Mouse (Mus musculus): ENCODE data around the gene Slc12a9.

Gene Slc12a9

GRCm38 (mm10) chr5:137333512-137334174 lies at the start of gene Slc12a9:
Gene Slc12a9, minus strand, starts transcription at chr5:137333597.
- ChIA-PET CTCF (interaction anchor here (0.5 to 3.0 kb wide), 37 partner anchors 11 to 827 kb away, joined by 3 to 30 read pairs (median 4); partner anchors contain the start of genes Pop7 (in 3 of the 4), Cops6 (in 1 of the 4), Ephb4 (in 1 of the 4) and Ift22 (in 1 of the 4)), POLR2A (interaction anchor here (0.6 to 7.2 kb wide), 48 partner anchors 8 to 445 kb away, joined by 3 to 60 read pairs (median 4); partner anchors contain the start of genes Ephb4 (in 3 of the 4), Srrt (in 3 of the 4), Pcolce (in 1 of the 4) and Plod3 (in 1 of the 4))

- ChIA-PET CTCF (interaction anchor here in 3 of 4 experiments (0.7 to 1.3 kb wide), 4 partner anchors 30 to 188 kb away, joined by 3 read pairs; partner anchors contain the start of gene Slc12a9 (in 1 of the 3)), POLR2A (interaction anchor here in 1 of 4 experiments (1.1 to 1.5 kb wide), 2 partner anchors 41 to 68 kb away, joined by 3 read pairs; no protein-coding TSS in a partner anchor)
Observed at GRCm38 (mm10) chr5:137381152-137381551, 47.8 kb upstream of the Slc12a9 start.

- POLR2A ChIA-PET: interaction anchor here in 3 of 4 experiments (0.7 to 1.6 kb wide), 5 partner anchors 11 to 401 kb away, joined by 3 to 8 read pairs (median 4); partner anchors contain the start of genes Ppp1r35 (in 1 of the 3) and Ufsp1 (in 1 of the 3)
- CTCF ChIA-PET: interaction anchor here in 3 of 4 experiments (0.6 to 2.9 kb wide), 5 partner anchors 10 to 90 kb away, joined by 3 to 10 read pairs (median 3); partner anchors contain the start of gene Ache (in 1 of the 3)
Observed at GRCm38 (mm10) chr5:137377603-137378002, 44.2 kb upstream of the Slc12a9 start.

DNA sequence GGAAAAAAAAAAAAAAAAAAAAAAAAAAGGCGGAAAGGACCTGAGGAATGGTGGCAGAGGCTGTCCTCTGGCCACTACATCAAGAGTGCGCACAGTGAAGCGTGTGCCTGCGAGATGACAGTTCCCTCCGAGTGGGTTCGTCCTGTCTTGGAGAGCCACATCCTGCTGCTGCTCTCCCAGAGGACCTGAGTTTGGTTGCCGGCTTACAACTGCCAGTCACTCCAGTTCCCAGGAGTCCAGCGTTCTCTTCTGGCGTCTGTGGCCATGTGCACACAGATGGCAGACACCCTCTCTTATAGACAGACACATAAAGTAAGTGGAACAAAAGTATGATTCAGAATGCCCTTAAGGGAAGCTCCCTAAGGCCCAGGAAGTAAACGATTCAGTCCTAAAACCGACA lies 43.8 kb upstream of the Slc12a9 start:
- CTCF ChIA-PET: interaction anchor here (0.6 to 2.9 kb wide), 16 partner anchors 11 to 279 kb away, joined by 3 to 25 read pairs (median 5); partner anchors contain the start of gene Slc12a9 (in 2 of the 4)
- POLR2A ChIA-PET: interaction anchor here (0.6 to 2.1 kb wide), 12 partner anchors 23 to 218 kb away, joined by 3 to 14 read pairs (median 4); partner anchors contain the start of genes Slc12a9 (in 3 of the 4) and Ufsp1 (in 1 of the 4)

DNA sequence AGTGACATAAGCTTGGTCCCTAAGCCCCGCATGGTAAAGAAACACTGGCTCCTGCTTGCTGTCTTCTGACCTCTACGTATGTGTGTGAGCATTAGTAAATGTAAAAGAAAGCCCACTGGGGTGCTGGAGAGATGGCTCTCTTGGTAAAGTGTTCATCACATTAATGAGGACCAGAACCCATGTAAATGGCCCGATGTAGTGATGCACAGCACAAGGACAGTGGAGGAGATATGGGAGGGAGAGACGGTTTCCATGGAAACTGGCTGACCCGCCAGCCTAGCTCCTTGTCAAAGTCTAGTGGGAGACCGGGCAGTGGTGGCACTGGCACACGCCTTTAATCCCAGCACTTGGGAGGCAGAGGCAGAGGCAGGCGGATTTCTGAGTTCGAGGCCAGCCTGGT lies 43.3 kb upstream of the Slc12a9 start:
- ChIA-PET CTCF (interaction anchor here (0.5 to 2.9 kb wide), 26 partner anchors 11 to 278 kb away, joined by 3 to 25 read pairs (median 5); partner anchors contain the start of genes Slc12a9 (in 3 of the 4), Ephb4 (in 1 of the 4) and Pop7 (in 1 of the 4)), POLR2A (interaction anchor here (0.6 to 2.1 kb wide), 22 partner anchors 12 to 424 kb away, joined by 3 to 14 read pairs (median 4); partner anchors contain the start of genes Slc12a9 (in 4 of the 4), Ephb4 (in 1 of the 4), Fis1 (in 1 of the 4) and Ufsp1 (in 1 of the 4))

DNA sequence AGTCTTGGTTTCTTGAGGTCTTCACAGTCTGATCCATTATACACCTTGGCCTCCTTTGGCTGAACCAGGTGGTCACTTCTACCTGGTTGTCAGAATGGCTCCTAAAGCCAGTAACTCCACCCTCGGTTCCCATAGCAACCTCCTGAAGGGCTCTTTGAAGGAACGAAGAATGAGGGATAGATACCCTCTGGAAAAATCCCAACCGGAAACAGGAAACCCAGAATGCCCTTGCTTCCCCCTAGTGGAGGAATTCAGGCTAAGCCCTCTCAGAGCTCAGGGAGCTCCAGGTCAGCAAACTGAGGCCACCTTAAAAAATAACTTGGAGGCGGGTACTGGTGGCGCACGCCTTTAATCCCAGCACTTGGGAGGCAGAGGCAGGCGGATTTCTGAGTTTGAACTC lies 42.8 kb upstream of the Slc12a9 start:
- ChIA-PET POLR2A (interaction anchor here (0.6 to 2.1 kb wide), 23 partner anchors 12 to 512 kb away, joined by 3 to 14 read pairs (median 3); partner anchors contain the start of genes Slc12a9 (in 4 of the 4), Ephb4 (in 1 of the 4), Fis1 (in 1 of the 4) and Ufsp1 (in 1 of the 4)), CTCF (interaction anchor here (0.5 to 2.9 kb wide), 28 partner anchors 10 to 841 kb away, joined by 3 to 25 read pairs (median 5); partner anchors contain the start of genes Slc12a9 (in 3 of the 4), Ephb4 (in 1 of the 4) and Pop7 (in 1 of the 4))

DNA sequence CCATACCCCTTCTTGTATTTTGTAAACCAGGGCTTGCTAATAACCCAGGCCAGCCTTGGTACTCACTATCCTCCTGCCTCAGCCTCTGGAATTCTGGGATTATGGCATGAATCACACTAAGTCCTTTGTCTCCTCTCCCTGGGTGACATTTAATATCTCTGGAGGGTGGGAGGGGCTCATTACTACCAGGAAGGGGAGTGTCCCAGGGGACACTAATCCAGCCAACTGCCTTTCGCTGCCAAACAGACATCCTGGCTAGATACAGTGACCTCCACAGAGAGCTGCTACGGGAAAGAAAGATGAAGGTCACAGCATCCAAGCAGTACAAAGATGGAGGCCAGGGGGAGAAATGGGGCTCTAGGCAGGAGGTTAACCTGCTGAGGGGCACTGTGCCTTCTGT lies 42.2 kb upstream of the Slc12a9 start:
- CTCF ChIA-PET: interaction anchor here in 3 of 4 experiments (0.7 to 2.9 kb wide), 16 partner anchors 11 to 840 kb away, joined by 3 to 11 read pairs (median 5); partner anchors contain the start of genes Slc12a9 (in 3 of the 3), Ephb4 (in 1 of the 3) and Pop7 (in 1 of the 3)
- POLR2A ChIA-PET: interaction anchor here (0.6 to 2.1 kb wide), 16 partner anchors 11 to 511 kb away, joined by 3 to 14 read pairs (median 4); partner anchors contain the start of genes Slc12a9 (in 2 of the 4) and Ephb4 (in 1 of the 4)

DNA sequence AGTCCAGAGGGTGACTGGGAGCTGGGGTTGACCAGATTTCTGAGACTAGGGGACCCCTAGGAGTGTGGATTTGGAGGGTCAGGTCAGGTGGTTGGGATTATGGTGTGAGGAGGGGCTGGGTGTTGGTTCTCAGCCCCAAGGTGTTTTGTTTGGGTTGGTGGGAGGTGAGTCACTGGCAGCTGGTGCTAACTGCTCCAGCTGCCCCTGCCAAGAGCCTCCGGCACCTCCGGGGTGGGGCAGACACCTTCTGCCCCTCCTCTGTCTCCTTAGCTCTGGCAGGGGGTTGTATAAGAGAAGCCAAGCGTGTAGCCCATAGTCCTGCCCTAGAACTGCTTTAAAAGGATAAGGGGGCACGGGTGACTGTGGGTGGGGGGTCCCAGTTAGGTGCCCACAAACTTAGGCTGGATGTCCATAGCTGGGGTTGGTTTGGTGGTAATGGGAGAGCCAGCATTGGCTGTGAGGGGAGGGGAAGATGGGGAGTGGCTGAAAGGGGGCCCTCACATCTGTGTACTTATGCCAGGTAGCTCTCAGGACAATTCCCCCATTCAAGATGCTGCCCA lies 41.2 kb upstream of the Slc12a9 start:
- POLR2A ChIA-PET: interaction anchor here in 2 of 4 experiments (0.5 to 1.6 kb wide), 8 partner anchors 10 to 145 kb away, joined by 3 to 8 read pairs (median 4); partner anchors contain the start of gene Ephb4 (in 1 of the 2)

DNA sequence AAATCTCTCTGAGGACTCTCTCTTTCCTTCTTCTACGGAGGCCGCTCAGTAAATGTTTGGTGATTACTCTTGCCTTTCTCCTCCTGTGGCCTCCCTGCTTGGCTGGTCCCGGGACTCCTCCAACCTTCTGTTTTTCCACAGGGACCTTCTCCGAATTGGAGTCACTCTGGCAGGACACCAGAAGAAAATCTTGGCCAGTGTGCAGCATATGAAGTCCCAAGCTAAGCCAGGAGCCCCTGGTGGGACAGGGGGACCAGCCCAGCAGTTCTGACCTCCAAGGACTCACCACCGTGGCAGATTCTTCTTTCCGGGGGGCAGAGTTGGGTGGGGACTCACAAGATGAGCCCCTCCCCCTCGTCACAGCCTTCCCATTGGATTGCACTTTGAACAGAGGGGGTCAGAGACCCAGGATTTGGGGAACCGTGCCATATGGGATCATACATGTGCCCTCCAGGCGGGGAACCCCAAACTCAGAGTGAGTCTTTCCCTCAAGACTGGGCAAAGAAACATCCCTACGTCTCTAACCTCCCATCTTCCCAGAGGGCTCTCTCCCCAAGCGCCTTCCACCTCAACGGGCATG lies 40.1 kb upstream of the Slc12a9 start:
- POLR2A ChIA-PET: no interaction called here
- CTCF ChIA-PET: interaction anchor here in 1 of 4 experiments (0.6 to 1.2 kb wide), 2 partner anchors 16 to 40 kb away, joined by 4 to 6 read pairs; partner anchors contain the start of gene Slc12a9

More for the DNA sequence above, 41.2 kb upstream of the Slc12a9 start:
- CTCF ChIA-PET: interaction anchor here in 1 of 4 experiments (0.8 to 2.9 kb wide), 4 partner anchors 26 to 109 kb away, joined by 3 to 11 read pairs (median 7); partner anchors contain the start of genes Ephb4 and Slc12a9

GRCm38 (mm10) chr5:137369665-137370064 lies 36.3 kb upstream of the Slc12a9 start:
- CTCF ChIA-PET: interaction anchor here in 2 of 4 experiments (0.5 to 1.5 kb wide), 3 partner anchors 11 to 401 kb away, joined by 3 to 4 read pairs (median 3); no protein-coding TSS in a partner anchor
- POLR2A ChIA-PET: interaction anchor here in 3 of 4 experiments (0.7 to 2.1 kb wide), 13 partner anchors 8 to 251 kb away, joined by 3 to 9 read pairs (median 4); partner anchors contain the start of genes Pop7 (in 1 of the 3), Slc12a9 (in 1 of the 3), Srrt (in 1 of the 3) and Tfr2 (in 1 of the 3)

DNA sequence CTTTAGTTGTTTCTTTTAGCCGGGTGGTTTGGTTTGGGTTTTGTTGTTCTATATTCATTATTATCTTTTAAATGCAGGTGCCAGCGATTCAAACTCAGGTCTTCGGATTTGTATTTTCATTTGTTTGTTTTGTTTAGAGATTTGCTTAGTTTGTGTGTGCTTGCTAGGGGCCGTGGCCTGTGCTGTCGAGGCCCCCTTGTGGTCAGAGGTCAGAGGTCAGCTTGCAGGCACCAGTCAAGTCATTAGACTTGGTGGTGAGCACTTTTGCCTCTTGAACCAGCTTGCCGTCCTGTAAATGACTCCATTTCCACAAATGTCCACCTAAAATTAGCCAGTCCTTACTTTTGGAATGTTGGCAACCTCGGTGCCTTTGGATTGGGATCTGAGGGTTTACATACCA lies 25.0 kb upstream of the Slc12a9 start:
- ChIA-PET CTCF (interaction anchor here (0.5 to 2.8 kb wide), 25 partner anchors 9 to 979 kb away, joined by 3 to 30 read pairs (median 4); partner anchors contain the start of genes Slc12a9 (in 3 of the 4) and Ache (in 1 of the 4)), POLR2A (interaction anchor here in 3 of 4 experiments (0.6 to 2.9 kb wide), 20 partner anchors 9 to 760 kb away, joined by 3 to 15 read pairs (median 4); partner anchors contain the start of genes Slc12a9 (in 2 of the 3), Ache (in 1 of the 3), Ephb4 (in 1 of the 3) and Srrt (in 1 of the 3))

DNA sequence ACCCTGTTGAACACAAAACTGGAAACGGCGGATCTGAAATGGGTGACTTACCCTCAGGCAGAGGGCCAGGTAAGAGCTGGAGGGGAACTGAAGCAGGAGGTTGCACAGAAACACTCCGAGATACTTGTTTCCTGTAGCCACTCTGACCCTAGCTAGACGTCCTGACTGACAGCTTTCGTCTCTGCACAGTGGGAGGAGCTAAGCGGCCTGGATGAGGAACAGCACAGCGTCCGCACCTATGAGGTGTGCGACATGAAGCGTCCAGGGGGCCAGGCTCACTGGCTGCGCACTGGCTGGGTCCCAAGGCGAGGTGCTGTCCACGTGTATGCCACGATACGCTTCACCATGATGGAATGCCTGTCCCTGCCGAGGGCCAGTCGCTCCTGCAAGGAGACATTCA lies 20.7 kb upstream of the Slc12a9 start:
- POLR2A ChIA-PET: interaction anchor here (0.5 to 2.4 kb wide), 14 partner anchors 9 to 1419 kb away, joined by 3 to 7 read pairs (median 4); partner anchors contain the start of gene Slc12a9 (in 1 of the 4)
- CTCF ChIA-PET: interaction anchor here in 3 of 4 experiments (0.5 to 1.5 kb wide), 7 partner anchors 13 to 38 kb away, joined by 3 to 8 read pairs (median 4); partner anchors contain the start of gene Slc12a9 (in 2 of the 3)

DNA sequence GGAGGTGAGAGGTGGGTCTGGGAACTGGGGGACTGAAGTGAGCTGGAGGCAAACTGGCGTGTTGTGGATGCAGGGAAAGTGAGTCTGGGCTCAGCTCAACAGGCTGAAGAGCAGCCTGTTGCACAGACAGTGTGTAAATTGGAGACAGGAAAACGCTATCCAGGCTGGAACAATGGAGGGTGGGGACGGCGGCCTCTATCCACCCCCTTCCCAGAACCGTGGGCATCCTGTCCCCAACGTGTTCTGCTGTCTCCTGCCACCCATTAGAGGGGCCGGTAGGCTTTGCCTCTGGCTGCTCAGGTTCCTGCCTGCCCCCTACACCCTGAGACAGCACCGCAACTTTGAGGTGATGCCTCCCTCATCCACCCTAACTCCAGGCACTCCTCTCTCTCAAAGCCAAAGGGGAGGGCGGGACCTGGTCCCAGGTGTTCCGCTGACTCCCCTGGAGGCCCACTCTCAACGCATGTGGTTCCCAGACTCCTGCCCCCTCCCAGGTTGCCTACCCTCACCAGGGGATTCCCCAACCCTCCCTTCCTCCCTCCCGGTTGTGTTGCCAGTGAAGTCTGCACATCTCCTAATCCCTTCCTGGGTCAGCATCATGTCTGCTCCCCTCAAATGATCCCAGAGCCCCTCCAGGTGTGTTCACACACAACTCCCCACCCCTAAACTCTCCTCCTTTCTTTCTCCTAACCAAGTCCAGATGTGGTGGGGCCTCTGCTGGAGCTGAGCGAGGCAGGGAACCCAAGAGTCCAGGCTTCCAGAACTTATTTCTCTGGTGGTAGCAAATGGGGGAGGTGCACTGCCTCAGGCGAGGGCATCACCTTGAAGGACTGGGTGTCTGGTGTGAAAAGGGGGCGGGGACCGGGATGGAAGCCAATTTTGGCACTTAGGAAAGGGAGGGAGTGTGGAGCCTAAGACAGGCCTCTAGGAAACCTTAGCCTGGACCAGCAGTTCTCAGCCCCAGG lies 18.9 kb upstream of the Slc12a9 start:
- ChIA-PET CTCF (interaction anchor here (0.6 to 1.4 kb wide), 8 partner anchors 15 to 328 kb away, joined by 3 to 8 read pairs (median 4); partner anchors contain the start of gene Slc12a9 (in 1 of the 4)), POLR2A (interaction anchor here in 3 of 4 experiments (0.6 to 4.9 kb wide), 20 partner anchors 10 to 579 kb away, joined by 3 to 76 read pairs (median 4); partner anchors contain the start of genes Slc12a9 (in 3 of the 3), Pop7 (in 2 of the 3), Ache (in 1 of the 3) and Srrt (in 1 of the 3))

DNA sequence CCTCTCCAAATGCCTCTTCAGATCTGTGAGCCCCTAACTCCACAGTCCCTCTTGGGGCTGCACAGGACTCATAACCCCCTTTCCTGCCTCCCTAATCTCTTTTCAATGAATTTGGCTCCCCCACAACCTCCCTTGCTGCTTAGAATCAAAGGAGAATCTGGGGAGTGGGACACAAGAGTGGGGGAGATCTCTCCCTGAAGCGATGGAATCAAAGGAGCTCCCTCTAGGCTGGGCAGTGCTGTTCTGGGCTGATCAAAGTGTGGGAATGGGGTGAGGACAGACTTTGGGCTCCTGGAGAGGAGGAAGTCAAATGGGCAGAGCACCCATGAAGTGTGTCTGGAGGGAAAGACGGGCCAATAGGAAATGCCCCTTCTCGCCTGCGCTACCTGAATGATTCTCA lies 18.0 kb upstream of the Slc12a9 start:
- ChIA-PET CTCF (interaction anchor here (0.6 to 1.4 kb wide), 11 partner anchors 14 to 342 kb away, joined by 3 to 8 read pairs (median 4); partner anchors contain the start of gene Slc12a9 (in 1 of the 4)), POLR2A (interaction anchor here in 3 of 4 experiments (0.6 to 4.9 kb wide), 22 partner anchors 11 to 578 kb away, joined by 3 to 76 read pairs (median 4); partner anchors contain the start of genes Slc12a9 (in 3 of the 3), Pop7 (in 2 of the 3), Ache (in 1 of the 3) and Srrt (in 1 of the 3))

- CTCF ChIA-PET: interaction anchor here in 3 of 4 experiments (0.6 to 1.6 kb wide), 8 partner anchors 14 to 912 kb away, joined by 3 to 11 read pairs (median 4); partner anchors contain the start of gene Pop7 (in 1 of the 3)
- POLR2A ChIA-PET: interaction anchor here in 3 of 4 experiments (0.6 to 4.9 kb wide), 17 partner anchors 12 to 435 kb away, joined by 3 to 76 read pairs (median 6); partner anchors contain the start of genes Pop7 (in 2 of the 3), Slc12a9 (in 2 of the 3), Srrt (in 2 of the 3) and Ache (in 1 of the 3)
Observed at GRCm38 (mm10) chr5:137351058-137351380, 17.6 kb upstream of the Slc12a9 start.
